Mouse (Mus musculus): ENCODE data around the gene Ric8a. TPM values are rescaled to one million over a fixed set of nuclear protein-coding genes. Genes with fewer than 3 reads are reported as not detected.
"Not testable (repeated sequence)": the region's sequence is repeated elsewhere in the genome, so short reads cannot be mapped to it uniquely, and the experiment has no call there.

Gene Ric8a
- polyA plus RNA-seq, 1 experiment from 2014 or later, result 59.0 TPM

DNA sequence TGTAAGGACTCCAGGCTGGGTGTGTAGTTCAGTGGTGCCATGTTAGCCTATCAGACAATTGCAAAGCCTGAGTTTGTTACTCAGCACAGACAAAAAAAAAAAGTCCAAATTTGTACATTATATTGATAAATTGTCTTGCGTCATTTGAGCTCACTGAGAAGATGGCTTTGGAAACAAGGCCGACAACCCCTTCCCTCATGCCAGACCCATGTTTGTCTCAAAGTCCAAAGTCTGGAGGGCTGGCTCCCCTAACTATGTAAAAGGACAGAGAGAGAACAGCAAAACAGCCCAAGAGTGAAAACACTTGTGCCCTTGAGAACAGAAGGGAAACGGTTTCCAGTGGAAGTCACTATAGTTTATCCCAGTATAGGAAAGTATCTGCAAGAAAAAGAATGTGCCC lies 23.7 kb downstream of the Ric8a start:
- Histone ChIP-seq H3K36me3 (ENCODE audit: control insufficient read depth, insufficient read depth, low read length) (no peaks in the 10 kb centered on the region), H3K4me3 (ENCODE audit: low read length) (no peak overlapping the region), H3K4me1 (replicated peaks; ENCODE audit: control insufficient read depth, insufficient read depth, low read length) (peaks cover 8% of the 10 kb centered on the region), H3K4me2 (ENCODE audit: low read depth, low read length) (peak overlapping the region; percentile 85; the same call in 1 of the 2 replicates), H3K9me3 (ENCODE audit: control insufficient read depth, low read length) (no peaks in the 10 kb centered on the region), H3K27ac (ENCODE audit: low read length) (no peak overlapping the region), H3K9ac (ENCODE audit: low read length) (no peak overlapping the region), H3K27me3 (ENCODE audit: control insufficient read depth, insufficient read depth, low read depth, low read length) (no peaks in the 10 kb centered on the region)
- 82% methylated on average over 3 of the region's 3 CpGs for WGBS
- ATAC-seq (ENCODE audit: low read depth), result no peak

GRCm38 (mm10) chr7:140880865-140881515 lies 24.2 kb downstream of the Ric8a start:
- ATAC-seq (ENCODE audit: low read depth), result no peak
- H3K9me3 ChIP-seq (ENCODE audit: control insufficient read depth, low read length), result no peaks in the 10 kb centered on the region
- peak overlapping the region; percentile 98 for H3K4me3 ChIP-seq (ENCODE audit: low read length)
- no peaks in the 10 kb centered on the region for H3K36me3 ChIP-seq (ENCODE audit: control insufficient read depth, insufficient read depth, low read length)
- H3K4me2 ChIP-seq (ENCODE audit: low read depth, low read length), result peak overlapping the region; percentile 85
- WGBS, result 15% methylated on average over 8 of the region's 8 CpGs
- peak overlapping the region; percentile 82 for H3K9ac ChIP-seq (ENCODE audit: low read length)
- peaks cover 8% of the 10 kb centered on the region for H3K4me1 ChIP-seq (replicated peaks; ENCODE audit: control insufficient read depth, insufficient read depth, low read length)
- no peaks in the 10 kb centered on the region for H3K27me3 ChIP-seq (ENCODE audit: control insufficient read depth, insufficient read depth, low read depth, low read length)
- no peak overlapping the region for H3K27ac ChIP-seq (ENCODE audit: low read length)

- peak within 1 kb of the TSS; percentile 96 for H3K27ac ChIP-seq (ENCODE audit: low read length)
- peak within 1 kb of the TSS; percentile 85 for H3K4me2 ChIP-seq (ENCODE audit: low read depth, low read length)
- peak; percentile 98 for ATAC-seq (ENCODE audit: low read depth)
- peaks cover 8% of the 10 kb centered on the region for H3K4me1 ChIP-seq (replicated peaks; ENCODE audit: control insufficient read depth, insufficient read depth, low read length)
- H3K36me3 ChIP-seq (ENCODE audit: control insufficient read depth, insufficient read depth, low read length), result peaks cover 5% of the 10 kb centered on the region; the same call in 1 of the 2 replicates
- peak within 1 kb of the TSS; percentile 82 for H3K9ac ChIP-seq (ENCODE audit: low read length)
- H3K4me3 ChIP-seq (ENCODE audit: low read length), result peak within 1 kb of the TSS; percentile 98
- H3K9me3 ChIP-seq (ENCODE audit: control insufficient read depth, low read length), result no peaks in the 10 kb centered on the region
- under 1% methylated on average over 57 of the region's 59 CpGs for WGBS
- H3K27me3 ChIP-seq (ENCODE audit: control insufficient read depth, insufficient read depth, low read depth, low read length), result no peaks in the 10 kb centered on the region
These were observed 25.1 kb downstream of the Ric8a start, which contains the start of the genes Psmd13 and Sirt3 for GRCm38 (mm10) chr7:140881696-140882468. Gene Psmd13, plus strand, starts transcription at chr7:140881968. Gene Sirt3, minus strand, starts transcription at chr7:140882309.

DNA sequence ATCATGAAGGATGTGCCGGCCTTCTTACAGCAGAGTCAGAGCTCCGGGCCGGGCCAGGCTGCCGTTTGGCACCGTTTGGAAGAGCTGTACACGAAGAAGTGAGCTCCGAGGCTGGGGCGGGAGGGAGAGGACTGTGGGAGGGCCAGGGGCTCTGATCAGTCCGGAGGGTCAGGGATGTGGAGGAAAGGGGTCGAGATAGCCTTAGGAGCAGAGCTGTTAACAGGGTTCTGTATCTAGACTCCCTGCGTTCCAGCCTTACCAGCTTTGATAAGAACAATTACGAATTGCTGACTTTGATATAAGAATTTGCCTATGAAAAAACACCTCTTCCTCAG lies 25.7 kb downstream of the Ric8a start:
- Histone ChIP-seq H3K4me1 (replicated peaks; ENCODE audit: control insufficient read depth, insufficient read depth, low read length) (peaks cover 8% of the 10 kb centered on the region), H3K27me3 (ENCODE audit: control insufficient read depth, insufficient read depth, low read depth, low read length) (no peaks in the 10 kb centered on the region), H3K4me2 (ENCODE audit: low read depth, low read length) (peak overlapping the region; percentile 85), H3K9me3 (ENCODE audit: control insufficient read depth, low read length) (no peaks in the 10 kb centered on the region), H3K36me3 (ENCODE audit: control insufficient read depth, insufficient read depth, low read length) (peaks cover 8% of the 10 kb centered on the region; the same call in 1 of the 2 replicates), H3K27ac (ENCODE audit: low read length) (no peak overlapping the region), H3K4me3 (ENCODE audit: low read length) (peak overlapping the region; percentile 98), H3K9ac (ENCODE audit: low read length) (peak overlapping the region; percentile 82)
- under 1% methylated on average over 12 of the region's 12 CpGs for WGBS
- peak; percentile 27; the same call in 1 of the 2 replicates for ATAC-seq (ENCODE audit: low read depth)

- not testable (repeated sequence) for ATAC-seq (ENCODE audit: low read depth); H3K4me2 ChIP-seq (ENCODE audit: low read depth, low read length); H3K4me3 ChIP-seq (ENCODE audit: low read length); H3K27ac ChIP-seq (ENCODE audit: low read length); H3K4me1 ChIP-seq (replicated peaks; ENCODE audit: control insufficient read depth, insufficient read depth, low read length); H3K27me3 ChIP-seq (ENCODE audit: control insufficient read depth, insufficient read depth, low read depth, low read length); H3K9me3 ChIP-seq (ENCODE audit: control insufficient read depth, low read length); H3K9ac ChIP-seq (ENCODE audit: low read length)
- WGBS, result 93% methylated on average over 16 of the region's 16 CpGs
- H3K36me3 ChIP-seq (ENCODE audit: control insufficient read depth, insufficient read depth, low read length), result peaks cover 46% of the 10 kb centered on the region
These were observed 33.9 kb downstream of the Ric8a start for GRCm38 (mm10) chr7:140890636-140891035.

DNA sequence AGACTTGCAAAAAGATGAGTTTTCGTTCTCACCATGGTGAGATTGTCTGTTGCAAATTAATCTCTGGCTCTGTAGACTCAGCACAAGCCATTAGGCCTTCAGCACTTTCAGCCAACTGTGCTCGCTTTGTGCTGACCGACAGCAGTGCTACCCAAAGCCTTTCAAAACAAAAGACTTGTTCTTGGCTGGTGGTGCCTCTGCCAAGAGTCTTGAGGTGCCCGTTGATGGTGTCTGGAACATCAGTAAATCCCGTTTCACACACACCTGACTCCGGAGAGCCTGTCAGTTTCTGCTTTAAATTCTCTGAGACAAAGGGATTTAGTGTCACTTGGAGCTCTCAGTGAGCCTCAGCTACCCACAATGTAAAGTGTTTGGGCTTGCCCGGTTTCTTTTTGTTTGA lies 37.3 kb downstream of the Ric8a start:
- H3K9ac ChIP-seq (ENCODE audit: low read length), result no peak overlapping the region
- no peaks in the 10 kb centered on the region for H3K27me3 ChIP-seq (ENCODE audit: control insufficient read depth, insufficient read depth, low read depth, low read length)
- no peak overlapping the region for H3K27ac ChIP-seq (ENCODE audit: low read length)
- ATAC-seq (ENCODE audit: low read depth), result no peak
- 88% methylated on average over 7 of the region's 7 CpGs for WGBS
- peaks cover 38% of the 10 kb centered on the region for H3K36me3 ChIP-seq (ENCODE audit: control insufficient read depth, insufficient read depth, low read length)
- H3K4me3 ChIP-seq (ENCODE audit: low read length), result no peak overlapping the region
- H3K9me3 ChIP-seq (ENCODE audit: control insufficient read depth, low read length), result no peaks in the 10 kb centered on the region
- H3K4me1 ChIP-seq (replicated peaks; ENCODE audit: control insufficient read depth, insufficient read depth, low read length), result no peaks in the 10 kb centered on the region
- H3K4me2 ChIP-seq (ENCODE audit: low read depth, low read length), result no peak overlapping the region

DNA sequence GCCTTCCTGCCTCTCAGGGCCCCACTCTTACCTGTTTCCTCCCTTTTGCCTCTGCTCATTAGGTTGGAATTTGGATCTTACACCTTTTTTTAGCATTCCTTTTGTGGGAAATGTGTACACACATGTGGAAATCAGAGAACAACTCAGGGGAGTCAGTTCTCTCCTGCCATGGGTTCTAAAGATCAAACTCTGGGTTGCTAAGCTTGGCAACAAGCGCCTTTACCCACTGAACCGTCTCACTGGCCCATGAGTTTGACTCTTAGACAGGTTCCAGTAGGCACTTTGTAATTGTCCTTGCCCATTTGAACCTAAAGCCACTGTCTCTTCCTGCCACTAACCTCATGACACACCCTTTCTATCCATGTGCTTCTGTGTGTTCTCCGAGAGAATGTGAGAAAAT lies 37.9 kb downstream of the Ric8a start:
- H3K4me2 ChIP-seq (ENCODE audit: low read depth, low read length), result no peak overlapping the region
- H3K9ac ChIP-seq (ENCODE audit: low read length), result no peak overlapping the region
- peaks cover 32% of the 10 kb centered on the region for H3K36me3 ChIP-seq (ENCODE audit: control insufficient read depth, insufficient read depth, low read length)
- no peak for ATAC-seq (ENCODE audit: low read depth)
- 93% methylated on average over 3 of the region's 3 CpGs for WGBS
- H3K27me3 ChIP-seq (ENCODE audit: control insufficient read depth, insufficient read depth, low read depth, low read length), result no peaks in the 10 kb centered on the region
- H3K27ac ChIP-seq (ENCODE audit: low read length), result no peak overlapping the region
- no peak overlapping the region for H3K4me3 ChIP-seq (ENCODE audit: low read length)
- no peaks in the 10 kb centered on the region for H3K9me3 ChIP-seq (ENCODE audit: control insufficient read depth, low read length)
- H3K4me1 ChIP-seq (replicated peaks; ENCODE audit: control insufficient read depth, insufficient read depth, low read length), result no peaks in the 10 kb centered on the region

- 87% methylated on average over 7 of the region's 7 CpGs for WGBS
- Histone ChIP-seq H3K27ac (ENCODE audit: low read length) (no peak overlapping the region), H3K36me3 (ENCODE audit: control insufficient read depth, insufficient read depth, low read length) (peaks cover 24% of the 10 kb centered on the region), H3K4me2 (ENCODE audit: low read depth, low read length) (no peak overlapping the region), H3K9me3 (ENCODE audit: control insufficient read depth, low read length) (no peaks in the 10 kb centered on the region), H3K4me3 (ENCODE audit: low read length) (no peak overlapping the region), H3K9ac (ENCODE audit: low read length) (no peak overlapping the region), H3K4me1 (replicated peaks; ENCODE audit: control insufficient read depth, insufficient read depth, low read length) (no peaks in the 10 kb centered on the region), H3K27me3 (ENCODE audit: control insufficient read depth, insufficient read depth, low read depth, low read length) (no peaks in the 10 kb centered on the region)
- no peak for ATAC-seq (ENCODE audit: low read depth)
These were observed 41.1 kb downstream of the Ric8a start for GRCm38 (mm10) chr7:140897863-140898262.

DNA sequence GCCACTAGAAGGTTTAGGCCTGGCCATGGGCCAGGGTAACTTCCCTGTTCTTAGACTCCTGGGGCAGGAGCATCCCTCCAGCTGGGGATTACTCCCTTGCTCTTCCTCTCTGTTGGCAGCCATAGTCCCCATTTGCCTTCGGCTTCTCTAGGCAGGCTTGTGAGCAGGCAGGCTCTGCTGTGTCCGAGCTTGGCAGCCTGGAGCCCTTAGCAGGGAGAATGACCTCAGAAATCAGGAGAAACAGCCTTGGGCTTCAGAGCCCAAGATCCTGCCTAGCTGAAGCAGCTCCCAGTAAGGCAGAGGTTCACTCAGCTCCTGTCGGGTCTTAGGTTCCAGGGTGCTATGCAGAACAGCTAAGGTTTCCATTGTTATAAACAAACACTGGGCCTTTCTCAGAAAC lies 42.4 kb downstream of the Ric8a start:
- Histone ChIP-seq H3K4me1 (replicated peaks; ENCODE audit: control insufficient read depth, insufficient read depth, low read length) (no peaks in the 10 kb centered on the region), H3K4me2 (ENCODE audit: low read depth, low read length) (no peak overlapping the region), H3K4me3 (ENCODE audit: low read length) (no peak overlapping the region), H3K9me3 (ENCODE audit: control insufficient read depth, low read length) (no peaks in the 10 kb centered on the region), H3K27me3 (ENCODE audit: control insufficient read depth, insufficient read depth, low read depth, low read length) (no peaks in the 10 kb centered on the region), H3K9ac (ENCODE audit: low read length) (no peak overlapping the region), H3K27ac (ENCODE audit: low read length) (no peak overlapping the region), H3K36me3 (ENCODE audit: control insufficient read depth, insufficient read depth, low read length) (peaks cover 19% of the 10 kb centered on the region)
- no peak for ATAC-seq (ENCODE audit: low read depth)
- WGBS, result 81% methylated on average over 3 of the region's 3 CpGs

Data from lung, embryonic 16.5 days (tissue).